Mouse (Mus musculus) forebrain, embryonic 12.5 days (tissue): ENCODE measurements around the gene Hoxa5. TPM values are rescaled to one million over a fixed set of nuclear protein-coding genes. Genes with fewer than 3 reads are reported as not detected.

Source experiments
- ATAC-seq: fragments of 200-750 bp; cut with Nextera tagmentation; 2 replicates; pipeline ENCODE4 v1.8.0; 2017; ENCODE audit warnings: moderate TSS enrichment; ENCODE audit not compliant: low FRiP score
- H3K27ac ChIP-seq: fragments of 300-500 bp; sonication (generic); 2 replicates; pipeline ENCODE4 v1.5.1; 2016; ENCODE audit warnings: mild to moderate bottlenecking
- H3K27me3 ChIP-seq: fragments of 300-500 bp; sonication (generic); 2 replicates; pipeline ENCODE4 v1.6.1; 2016; ENCODE audit warnings: mild to moderate bottlenecking
- H3K36me3 ChIP-seq: fragments of 300-500 bp; sonication (generic); replicated peaks from 2 replicates; pipeline ENCODE4 v1.6.1; 2016; ENCODE audit warnings: mild to moderate bottlenecking
- H3K4me1 ChIP-seq: fragments of 300-500 bp; sonication (generic); 2 replicates; pipeline ENCODE4 v1.6.1; 2016
- H3K4me2 ChIP-seq: fragments of 300-500 bp; sonication (generic); 2 replicates; pipeline ENCODE4 v1.6.1; 2016; ENCODE audit warnings: mild to moderate bottlenecking, moderate library complexity
- H3K4me3 ChIP-seq: fragments of 300-500 bp; sonication (generic); replicated peaks from 2 replicates; pipeline ENCODE4 v1.5.1; 2016; ENCODE audit warnings: mild to moderate bottlenecking
- H3K9ac ChIP-seq: fragments of 300-500 bp; sonication (generic); 2 replicates; pipeline ENCODE4 v1.6.1; 2016; ENCODE audit warnings: mild to moderate bottlenecking
- H3K9me3 ChIP-seq: fragments of 300-500 bp; sonication (generic); 2 replicates; pipeline ENCODE4 v1.6.1; 2016
- WGBS: fragments of 180-500 bp; shearing (Covaris S2); methylation state at CpG from one replicate; pipeline ENCODE4 v1.1.7; 2016; 5-methylcytosine and 5-hydroxymethylcytosine counted together
- polyA plus RNA-seq: library from polyadenylated mRNA; unstranded; fragments of >200 nt; fragmentation: Nextera tagmentation; extraction: Ambion mirVana; gene quantifications from 2 replicates; pipeline ENCODE4 v1.2.1, GENCODE M21; 2016

Hoxa5 gene
- polyA plus RNA-seq, 1 experiment from 2014 or later = not detected

- Histone ChIP-seq H3K4me3 (no peak overlapping the region), H3K36me3 (no peaks in the 10 kb centered on the region), H3K4me2 (no peak overlapping the region), H3K9me3 (no peaks in the 10 kb centered on the region), H3K4me1 (peaks cover 3% of the 10 kb centered on the region), H3K27ac (no peak overlapping the region), H3K9ac (no peak overlapping the region), H3K27me3 (peaks cover 100% of the 10 kb centered on the region)
- ATAC-seq = no peak
- 2% methylated on average over 3 of the region's 3 CpGs for WGBS
Observed at GRCm38 (mm10) chr6:52180726-52181125, 23.7 kb downstream of the Hoxa5 start.

- Histone ChIP-seq H3K4me2 (no peak overlapping the region), H3K4me3 (no peak overlapping the region), H3K27me3 (peaks cover 100% of the 10 kb centered on the region), H3K4me1 (peaks cover 6% of the 10 kb centered on the region), H3K9me3 (no peaks in the 10 kb centered on the region), H3K27ac (no peak overlapping the region), H3K36me3 (no peaks in the 10 kb centered on the region), H3K9ac (no peak overlapping the region)
- ATAC-seq = no peak
- under 1% methylated on average over 11 of the region's 11 CpGs for WGBS
Observed at GRCm38 (mm10) chr6:52180213-52180710, 24.1 kb downstream of the Hoxa5 start.

GRCm38 (mm10) chr6:52179690-52180089 is 24.7 kb downstream of the Hoxa5 start:
- Histone ChIP-seq H3K9ac (no peak overlapping the region), H3K36me3 (no peaks in the 10 kb centered on the region), H3K4me3 (no peak overlapping the region), H3K9me3 (no peaks in the 10 kb centered on the region), H3K27me3 (peaks cover 100% of the 10 kb centered on the region), H3K4me1 (peaks cover 6% of the 10 kb centered on the region), H3K4me2 (no peak overlapping the region), H3K27ac (no peak overlapping the region)
- ATAC-seq = no peak
- 2% methylated on average over 10 of the region's 10 CpGs for WGBS

GRCm38 (mm10) chr6:52178918-52179665 is 25.3 kb downstream of the Hoxa5 start:
- no peak overlapping the region for H3K9ac ChIP-seq
- H3K36me3 ChIP-seq = no peaks in the 10 kb centered on the region
- WGBS = 0% methylated on average over 4 of the region's 4 CpGs
- H3K27me3 ChIP-seq = peaks cover 98% of the 10 kb centered on the region
- H3K4me1 ChIP-seq = peaks cover 6% of the 10 kb centered on the region
- ATAC-seq = no peak
- no peak overlapping the region for H3K4me2 ChIP-seq
- no peak overlapping the region for H3K4me3 ChIP-seq
- no peak overlapping the region for H3K27ac ChIP-seq
- no peaks in the 10 kb centered on the region for H3K9me3 ChIP-seq

GRCm38 (mm10) chr6:52177806-52178205 is 26.6 kb downstream of the Hoxa5 start:
- Histone ChIP-seq H3K9me3 (no peaks in the 10 kb centered on the region), H3K27me3 (peaks cover 97% of the 10 kb centered on the region), H3K36me3 (no peaks in the 10 kb centered on the region), H3K4me1 (peaks cover 6% of the 10 kb centered on the region), H3K27ac (no peak overlapping the region), H3K4me2 (no peak overlapping the region), H3K9ac (no peak overlapping the region), H3K4me3 (no peak overlapping the region)
- 2% methylated on average over 9 of the region's 9 CpGs for WGBS
- no peak for ATAC-seq

GRCm38 (mm10) chr6:52177061-52177735 is 27.2 kb downstream of the Hoxa5 start, which contains the start of gene 5730596B20Rik:
Gene 5730596B20Rik (plus strand): TSS chr6:52177498.
- H3K27me3 ChIP-seq = peaks cover 97% of the 10 kb centered on the region
- no peaks in the 10 kb centered on the region for H3K9me3 ChIP-seq
- no peak within 1 kb of the TSS for H3K4me2 ChIP-seq
- H3K36me3 ChIP-seq = no peaks in the 10 kb centered on the region
- WGBS = under 1% methylated on average over 36 of the region's 36 CpGs
- H3K27ac ChIP-seq = no peak within 1 kb of the TSS
- H3K9ac ChIP-seq = no peak within 1 kb of the TSS
- ATAC-seq = no peak
- H3K4me3 ChIP-seq = no peak within 1 kb of the TSS
- H3K4me1 ChIP-seq = peaks cover 12% of the 10 kb centered on the region

- ATAC-seq = no peak
- Histone ChIP-seq H3K9me3 (no peaks in the 10 kb centered on the region), H3K27me3 (peaks cover 97% of the 10 kb centered on the region), H3K4me3 (no peak overlapping the region), H3K36me3 (no peaks in the 10 kb centered on the region), H3K4me2 (no peak overlapping the region), H3K27ac (no peak overlapping the region), H3K9ac (no peak overlapping the region), H3K4me1 (peaks cover 13% of the 10 kb centered on the region)
- 3% methylated on average over 6 of the region's 6 CpGs for WGBS
Observed at GRCm38 (mm10) chr6:52176391-52176790, 28.0 kb downstream of the Hoxa5 start.

- H3K36me3 ChIP-seq = no peaks in the 10 kb centered on the region
- ATAC-seq = no peak
- H3K9me3 ChIP-seq = no peaks in the 10 kb centered on the region
- H3K4me2 ChIP-seq = no peak overlapping the region
- peak overlapping the region; percentile 15 for H3K4me3 ChIP-seq
- WGBS = 1% methylated on average over 23 of the region's 35 CpGs
- peaks cover 97% of the 10 kb centered on the region for H3K27me3 ChIP-seq
- H3K4me1 ChIP-seq = peaks cover 13% of the 10 kb centered on the region
- H3K27ac ChIP-seq = no peak overlapping the region
- H3K9ac ChIP-seq = no peak overlapping the region
Observed at GRCm38 (mm10) chr6:52175864-52176263, 28.5 kb downstream of the Hoxa5 start.

GRCm38 (mm10) chr6:52174968-52175751 is 29.2 kb downstream of the Hoxa5 start:
- Histone ChIP-seq H3K36me3 (no peaks in the 10 kb centered on the region), H3K9me3 (no peaks in the 10 kb centered on the region), H3K4me2 (no peak overlapping the region), H3K27ac (no peak overlapping the region), H3K9ac (no peak overlapping the region), H3K4me3 (peak overlapping the region; percentile 15), H3K4me1 (peaks cover 13% of the 10 kb centered on the region), H3K27me3 (peaks cover 97% of the 10 kb centered on the region)
- ATAC-seq = no peak
- under 1% methylated on average over 40 of the region's 41 CpGs for WGBS

- H3K9ac ChIP-seq = no peak overlapping the region
- no peak overlapping the region for H3K4me2 ChIP-seq
- H3K27ac ChIP-seq = no peak overlapping the region
- H3K9me3 ChIP-seq = no peaks in the 10 kb centered on the region
- WGBS = 5% methylated on average over 4 of the region's 4 CpGs
- H3K4me3 ChIP-seq = no peak overlapping the region
- peaks cover 94% of the 10 kb centered on the region for H3K27me3 ChIP-seq
- H3K36me3 ChIP-seq = no peaks in the 10 kb centered on the region
- peaks cover 13% of the 10 kb centered on the region for H3K4me1 ChIP-seq
- no peak for ATAC-seq
Observed at GRCm38 (mm10) chr6:52173648-52174047, 30.7 kb downstream of the Hoxa5 start.

GRCm38 (mm10) chr6:52172501-52172900 is 31.9 kb downstream of the Hoxa5 start:
- H3K4me2 ChIP-seq = peak overlapping the region; percentile 39
- H3K27ac ChIP-seq = no peak overlapping the region
- H3K4me3 ChIP-seq = peak overlapping the region; percentile 24
- no peaks in the 10 kb centered on the region for H3K36me3 ChIP-seq
- peaks cover 94% of the 10 kb centered on the region for H3K27me3 ChIP-seq
- H3K9me3 ChIP-seq = no peaks in the 10 kb centered on the region
- peaks cover 13% of the 10 kb centered on the region for H3K4me1 ChIP-seq
- H3K9ac ChIP-seq = no peak overlapping the region
- ATAC-seq = no peak
- WGBS = under 1% methylated on average over 35 of the region's 35 CpGs

- H3K27me3 ChIP-seq = peaks cover 94% of the 10 kb centered on the region
- no peak for ATAC-seq
- 0 out of 2 replicates have a peak overlapping the region, but pooled peaks have one; percentile 24 for H3K4me3 ChIP-seq
Observed at GRCm38 (mm10) chr6:52171938-52172337, 32.4 kb downstream of the Hoxa5 start.

More at GRCm38 (mm10) chr6:52171938-52172337, 32.4 kb downstream of the Hoxa5 start:
- 6% methylated on average over 7 of the region's 7 CpGs for WGBS
- H3K36me3 ChIP-seq = no peaks in the 10 kb centered on the region
- peaks cover 13% of the 10 kb centered on the region for H3K4me1 ChIP-seq
- H3K4me2 ChIP-seq = peak overlapping the region; percentile 39; the same call in 1 of the 2 replicates
- H3K9ac ChIP-seq = no peak overlapping the region
- no peak overlapping the region for H3K27ac ChIP-seq
- H3K9me3 ChIP-seq = no peaks in the 10 kb centered on the region
